Mouse (Mus musculus) intestine, postnatal 0 days (tissue): ENCODE data around the gene Lrrc28. TPM values are rescaled to one million over a fixed set of nuclear protein-coding genes. Genes with fewer than 3 reads are reported as not detected.

Experiments used
- ATAC-seq: fragments of 200-750 bp; cut with Nextera tagmentation; 2 replicates; pipeline ENCODE4 v1.8.0; 2017; ENCODE audit warnings: mild to moderate bottlenecking, moderate TSS enrichment, moderate library complexity
- H3K27ac ChIP-seq: fragments of 300-500 bp; sonication (generic); 2 replicates; pipeline ENCODE4 v1.5.1; 2014; ENCODE audit warnings: mild to moderate bottlenecking, low read depth, low read length, moderate library complexity
- H3K27me3 ChIP-seq: fragments of 300-500 bp; sonication (generic); replicated peaks from 2 replicates; pipeline ENCODE4 v1.6.1; 2014; ENCODE audit warnings: low read length, mixed read lengths; ENCODE audit not compliant: control insufficient read depth, insufficient read depth
- H3K36me3 ChIP-seq: fragments of 300-500 bp; sonication (generic); 2 replicates; pipeline ENCODE4 v1.6.1; 2014; ENCODE audit warnings: mild to moderate bottlenecking, moderate library complexity; ENCODE audit not compliant: control insufficient read depth, insufficient read depth
- H3K4me1 ChIP-seq: fragments of 300-500 bp; sonication (generic); replicated peaks from 2 replicates; pipeline ENCODE4 v1.6.1; 2014; ENCODE audit warnings: antibody characterized with exemption, low read length, mixed read lengths; ENCODE audit not compliant: control insufficient read depth, insufficient read depth
- H3K4me2 ChIP-seq: fragments of 300-500 bp; sonication (generic); replicated peaks from 2 replicates; pipeline ENCODE4 v1.6.1; 2014; ENCODE audit warnings: low read depth, mild to moderate bottlenecking, moderate library complexity
- H3K4me3 ChIP-seq: fragments of 300-500 bp; sonication (generic); 2 replicates; pipeline ENCODE4 v1.5.1; 2014; ENCODE audit warnings: low read depth, low read length
- H3K9ac ChIP-seq: fragments of 300-500 bp; sonication (generic); 2 replicates; pipeline ENCODE4 v1.6.1; 2014; ENCODE audit warnings: mild to moderate bottlenecking, low read depth, low read length
- H3K9me3 ChIP-seq: fragments of 300-500 bp; sonication (generic); 2 replicates; pipeline ENCODE4 v1.6.1; 2016; ENCODE audit warnings: mixed run types; ENCODE audit not compliant: control insufficient read depth
- CTCF ChIP-seq: sonication (generic); IDR thresholded peaks from 2 replicates; pipeline ENCODE4 v1.5.1; 2016; ENCODE audit warnings: low read depth, mild to moderate bottlenecking, control low read depth, antibody characterized with exemption, moderate library complexity
- WGBS: fragments of 180-500 bp; shearing (Covaris S2); extraction: QIAGEN DNeasy Blood & Tissue Kit; methylation state at CpG from one replicate; pipeline ENCODE4 v1.1.7; 2014; 5-methylcytosine and 5-hydroxymethylcytosine counted together
- polyA plus RNA-seq: library from polyadenylated mRNA; unstranded; fragments of >200 nt; fragmentation: Nextera tagmentation; extraction: Ambion mirVana; gene quantifications from 2 replicates; pipeline ENCODE4 v1.2.1, GENCODE M21; 2015

The Lrrc28 gene
- polyA plus RNA-seq, 1 experiment from 2014 or later: 16.1 TPM

DNA sequence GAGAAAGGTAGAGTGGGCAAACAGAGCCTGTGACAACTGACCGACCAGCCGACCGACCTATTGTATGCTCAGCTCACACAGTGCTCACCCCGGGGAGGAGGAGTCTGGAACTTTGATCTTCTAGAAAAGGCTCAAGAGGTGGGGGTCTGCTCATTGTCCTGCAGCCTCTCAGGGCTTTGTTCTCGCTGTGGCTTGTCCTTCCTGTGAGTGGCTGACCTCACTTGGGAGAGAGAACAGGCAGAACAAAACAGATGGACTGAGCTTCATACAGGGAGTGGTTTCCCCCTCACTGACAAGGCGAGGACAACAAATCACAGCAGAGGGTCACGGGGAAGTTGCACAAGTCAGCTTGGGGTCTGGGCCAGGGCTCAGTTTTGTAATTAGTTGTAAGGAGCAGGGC is 181.5 kb downstream of the Lrrc28 start:
- no peak overlapping the region for H3K4me3 ChIP-seq
- no peaks in the 10 kb centered on the region for H3K36me3 ChIP-seq
- whole genome bisulfite sequencing: 31% methylated on average over 7 of the region's 7 CpGs
- no peak for ATAC-seq
- no peaks in the 10 kb centered on the region for H3K27me3 ChIP-seq
- H3K9ac ChIP-seq: no peak overlapping the region
- TF ChIP-seq CTCF: no peak
- no peak overlapping the region for H3K27ac ChIP-seq
- H3K9me3 ChIP-seq: no peaks in the 10 kb centered on the region
- no peak overlapping the region for H3K4me2 ChIP-seq
- no peaks in the 10 kb centered on the region; the same call in 1 of the 2 replicates for H3K4me1 ChIP-seq

Other genes starting within 250 kb of the Lrrc28 start
- gene Ttc23, start 2.1 kb upstream of the Lrrc28 start, polyA plus RNA-seq: 8.6 and 9.4 TPM in 2 replicates
- 12.6 and 14.8 TPM in 2 replicates for gene Synm, start 114.5 kb upstream of the Lrrc28 start, polyA plus RNA-seq